Mouse (Mus musculus) testis, adult 2 months (tissue): ENCODE measurements around the gene Mbd6.

Source experiments
- CTCF ChIP-seq: fragments of 200-500 bp; IDR thresholded peaks from 2 replicates; pipeline ENCODE4 v1.5.1; 2012; ENCODE audit warnings: low read depth, mild to moderate bottlenecking, inconsistent platforms, low read length, moderate library complexity; ENCODE audit not compliant: control insufficient read depth, insufficient read depth, insufficient replicate concordance
- POLR2A ChIP-seq: fragments of 200-500 bp; IDR thresholded peaks from 2 replicates; pipeline ENCODE4 v1.6.1; 2012; ENCODE audit warnings: low read depth, mild to moderate bottlenecking, inconsistent platforms, low read length, moderate library complexity; ENCODE audit not compliant: control insufficient read depth

DNA sequence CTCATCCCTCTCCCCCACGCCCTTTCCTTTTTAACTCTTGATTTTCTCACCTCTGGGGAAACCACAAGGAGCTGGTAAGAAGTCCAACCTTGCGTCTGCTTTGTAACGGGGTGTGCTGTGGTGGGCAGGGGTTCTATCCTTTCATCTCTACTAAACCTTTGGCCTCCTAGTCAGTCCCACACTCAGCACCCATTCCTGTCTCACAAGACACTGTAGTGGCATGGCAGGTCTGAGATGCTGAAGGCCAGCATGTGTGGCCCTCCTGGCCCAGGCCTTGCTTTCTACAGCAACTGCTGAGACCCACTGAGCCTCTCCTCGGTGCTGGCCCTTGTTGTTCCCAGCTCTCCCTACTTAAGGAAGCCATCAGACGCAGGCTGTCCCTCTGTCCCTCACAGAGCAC, 16.4 kb downstream of the Mbd6 start:
- TF ChIP-seq POLR2A: no peak
- no peak for TF ChIP-seq CTCF
